Mouse (Mus musculus) ES-Bruce4 (cell line): ENCODE measurements around the gene Zfp575. TPM values are rescaled to one million over a fixed set of nuclear protein-coding genes. Genes with fewer than 3 reads are reported as not detected.

Experiments
- H3K27ac ChIP-seq: 2 replicates; pipeline ENCODE4 v1.5.1; 2012; ENCODE audit warnings: low read length, inconsistent platforms; ENCODE audit not compliant: insufficient read depth
- H3K27me3 ChIP-seq: 2 replicates; pipeline ENCODE4 v1.6.1; 2012; ENCODE audit warnings: mild to moderate bottlenecking, low read length, inconsistent platforms; ENCODE audit not compliant: control insufficient read depth, poor library complexity, insufficient read depth, severe bottlenecking
- H3K36me3 ChIP-seq: 2 replicates; pipeline ENCODE4 v1.6.1; 2012; ENCODE audit warnings: inconsistent platforms, mild to moderate bottlenecking, low read length, moderate library complexity; ENCODE audit not compliant: control insufficient read depth, poor library complexity, insufficient read depth, severe bottlenecking
- H3K4me1 ChIP-seq: one replicate; pipeline ENCODE4 v1.8.1; 2011; ENCODE audit warnings: low read length; ENCODE audit not compliant: control insufficient read depth, insufficient read depth
- H3K4me3 ChIP-seq: 2 replicates; pipeline ENCODE4 v1.5.1; 2011; ENCODE audit warnings: low read depth, mild to moderate bottlenecking, low read length
- H3K9ac ChIP-seq: 2 replicates; pipeline ENCODE4 v1.6.1; 2012; ENCODE audit warnings: low read depth, mild to moderate bottlenecking, inconsistent platforms; ENCODE audit not compliant: poor library complexity, severe bottlenecking
- H3K9me3 ChIP-seq: replicated peaks from 2 replicates; pipeline ENCODE4 v1.6.1; 2012; ENCODE audit warnings: mild to moderate bottlenecking, low read length, inconsistent platforms; ENCODE audit not compliant: control insufficient read depth, poor library complexity, insufficient read depth, severe bottlenecking
- CTCF ChIP-seq: IDR thresholded peaks from one replicate; pipeline ENCODE4 v1.8.1; 2011; ENCODE audit warnings: low read depth, low read length
- EP300 ChIP-seq: IDR thresholded peaks from 2 replicates; pipeline ENCODE4 v1.6.1; 2011; ENCODE audit warnings: low read depth, low read length; ENCODE audit not compliant: insufficient read depth
- POLR2A ChIP-seq: IDR thresholded peaks from one replicate; pipeline ENCODE4 v1.8.1; 2011; ENCODE audit warnings: low read length; ENCODE audit not compliant: insufficient read depth
- polyA plus RNA-seq: library from polyadenylated mRNA; stranded (reverse); fragments of >200 nt; gene quantifications from 2 replicates; pipeline ENCODE4 v1.2.4, GENCODE M21; 2011; ENCODE audit warnings: low read depth; ENCODE audit not compliant: missing spikeins, insufficient read depth, insufficient read length

Gene Zfp575
- polyA plus RNA-seq, 1 experiment: 1.4 TPM

DNA sequence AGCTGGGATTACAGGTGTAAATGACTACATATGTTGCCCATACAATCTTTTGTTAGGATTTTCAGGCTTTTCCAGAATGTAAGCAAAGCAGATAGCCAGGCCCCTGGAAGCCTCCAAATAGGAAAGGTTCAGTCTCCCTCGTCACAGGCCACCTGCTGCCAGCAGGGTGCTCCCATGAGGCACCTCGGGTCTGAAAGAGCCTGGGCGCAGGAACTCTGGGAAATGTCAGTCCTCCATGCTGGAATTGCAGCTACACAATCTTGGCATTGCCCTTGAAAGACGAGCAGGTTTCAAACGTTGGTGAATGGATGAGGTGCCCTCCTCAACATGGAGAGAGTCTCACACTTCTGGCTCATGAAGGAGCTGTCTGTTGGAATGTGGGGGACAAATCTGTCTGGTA is 49.3 kb downstream of the Zfp575 start:
- Histone ChIP-seq H3K36me3 (no peaks in the 10 kb centered on the region), H3K4me1 (no peaks in the 10 kb centered on the region), H3K9ac (no peak overlapping the region), H3K9me3 (no peaks in the 10 kb centered on the region), H3K27ac (no peak overlapping the region), H3K4me3 (no peak overlapping the region), H3K27me3 (no peaks in the 10 kb centered on the region)
- no peak for TF ChIP-seq POLR2A
- TF ChIP-seq CTCF: no peak
- TF ChIP-seq EP300: no peak

DNA sequence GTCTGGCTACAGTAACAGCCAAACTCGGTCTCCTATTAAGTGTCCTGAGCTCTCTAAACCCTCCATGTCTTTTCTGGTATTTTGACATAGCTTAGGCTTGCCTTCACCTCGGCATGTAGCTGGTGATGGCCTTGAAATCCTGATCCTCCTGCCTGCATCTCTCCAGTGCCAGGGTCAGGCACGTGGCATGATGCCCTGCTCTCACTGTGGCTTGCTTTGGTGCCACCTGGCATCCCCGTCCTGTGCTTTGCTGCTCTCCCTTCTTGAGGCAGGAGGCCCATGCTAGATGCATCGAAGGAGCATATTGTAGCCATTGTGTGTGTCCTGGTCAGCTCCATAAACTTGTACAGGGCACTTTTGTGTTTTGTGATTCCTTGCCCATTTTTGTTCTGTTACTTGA is 49.9 kb downstream of the Zfp575 start:
- no peaks in the 10 kb centered on the region for H3K9me3 ChIP-seq
- no peaks in the 10 kb centered on the region for H3K36me3 ChIP-seq
- no peaks in the 10 kb centered on the region for H3K27me3 ChIP-seq
- H3K27ac ChIP-seq: no peak overlapping the region
- no peak overlapping the region for H3K9ac ChIP-seq
- TF ChIP-seq EP300: no peak
- no peak for TF ChIP-seq POLR2A
- no peak for TF ChIP-seq CTCF
- H3K4me3 ChIP-seq: no peak overlapping the region
- no peaks in the 10 kb centered on the region for H3K4me1 ChIP-seq

DNA sequence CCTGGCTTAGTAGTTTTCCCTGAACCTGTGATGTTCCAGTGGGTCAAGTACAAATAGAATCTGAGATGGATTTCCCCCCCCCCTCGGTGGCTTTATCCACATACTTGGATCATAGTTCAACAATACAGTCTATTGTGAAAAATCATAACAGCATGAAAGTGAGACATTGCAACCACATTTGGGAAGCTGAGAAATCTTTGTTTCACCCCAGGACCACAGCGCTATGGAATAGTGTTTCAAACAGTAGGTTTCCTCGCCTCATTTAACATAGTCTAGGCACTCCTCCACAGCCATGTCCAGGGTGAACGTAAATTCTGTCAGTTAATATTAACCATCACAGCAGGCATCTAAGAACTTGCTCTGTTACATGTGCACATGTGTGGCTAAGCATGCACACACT is 50.4 kb downstream of the Zfp575 start:
- Histone ChIP-seq H3K9ac (no peak overlapping the region), H3K9me3 (no peaks in the 10 kb centered on the region), H3K4me3 (no peak overlapping the region), H3K27ac (no peak overlapping the region), H3K36me3 (no peaks in the 10 kb centered on the region), H3K4me1 (no peaks in the 10 kb centered on the region), H3K27me3 (no peaks in the 10 kb centered on the region)
- TF ChIP-seq EP300: no peak
- TF ChIP-seq POLR2A: no peak
- no peak for TF ChIP-seq CTCF

DNA sequence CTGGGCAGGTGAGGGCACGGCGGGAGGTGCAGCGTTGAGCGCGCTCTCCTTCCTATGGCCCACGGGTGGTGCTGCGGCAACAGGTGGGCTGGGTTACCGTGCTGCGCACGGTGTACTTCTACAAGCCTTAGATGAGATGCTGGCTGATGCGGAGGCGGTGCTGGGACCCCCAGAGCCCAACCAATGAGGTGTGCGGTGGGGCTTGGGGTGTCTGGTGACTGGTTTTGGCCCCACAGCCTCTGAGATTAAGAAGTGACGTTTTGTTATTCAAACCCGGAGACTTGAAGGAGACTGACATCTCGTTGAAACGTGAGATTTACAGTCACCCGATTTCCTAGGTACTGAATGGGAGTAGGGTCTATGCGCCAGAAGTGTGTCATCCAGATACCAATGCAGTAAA is 53.1 kb downstream of the Zfp575 start:
- Histone ChIP-seq H3K4me1 (no peaks in the 10 kb centered on the region), H3K9me3 (no peaks in the 10 kb centered on the region), H3K4me3 (peak overlapping the region; percentile 61), H3K9ac (peak overlapping the region; percentile 54), H3K36me3 (no peaks in the 10 kb centered on the region), H3K27me3 (no peaks in the 10 kb centered on the region), H3K27ac (no peak overlapping the region)
- TF ChIP-seq POLR2A: no peak
- no peak for TF ChIP-seq EP300
- TF ChIP-seq CTCF: no peak

Other genes with a start within 250 kb of the Zfp575 start
- gene Lypd5, start 238.4 kb downstream of the Zfp575 start, polyA plus RNA-seq: not detected in 2 replicates
- 1.4 and 1.8 TPM in 2 replicates for gene Kcnn4, start 217.4 kb downstream of the Zfp575 start, polyA plus RNA-seq
- gene Smg9, start 188.0 kb downstream of the Zfp575 start, polyA plus RNA-seq: 25.5 and 37.9 TPM in 2 replicates
- not detected in 2 replicates for gene Irgc1, start 135.3 kb downstream of the Zfp575 start, polyA plus RNA-seq
- gene Plaur, start 125.2 kb downstream of the Zfp575 start, polyA plus RNA-seq: 29.5 and 38.0 TPM in 2 replicates
- gene Cadm4, start 105.6 kb downstream of the Zfp575 start, polyA plus RNA-seq: 10.4 and 12.2 TPM in 2 replicates
- gene Zfp428, start 80.6 kb downstream of the Zfp575 start, polyA plus RNA-seq: 12.3 and 13.1 TPM in 2 replicates
- not detected in 2 replicates for gene AC161166.1, start 75.2 kb downstream of the Zfp575 start, polyA plus RNA-seq
- 7.2 and 8.2 TPM in 2 replicates for gene Irgq, start 57.0 kb downstream of the Zfp575 start, polyA plus RNA-seq
- gene Pinlyp, start 41.5 kb downstream of the Zfp575 start, polyA plus RNA-seq: 1.1 TPM in 1 of 2 replicates, not detected in the other
- 84.8 and 85.8 TPM in 2 replicates for gene Xrcc1, start 41.4 kb downstream of the Zfp575 start, polyA plus RNA-seq
- 13.4 and 15.5 TPM in 2 replicates for gene Ethe1, start 98 bp downstream of the Zfp575 start, polyA plus RNA-seq
- gene Phldb3, start 23.1 kb upstream of the Zfp575 start, polyA plus RNA-seq: 5.6 and 7.1 TPM in 2 replicates
- gene Lypd3, start 48.9 kb upstream of the Zfp575 start, polyA plus RNA-seq: 0.48 and 0.81 TPM in 2 replicates
- gene Tex101, start 89.0 kb upstream of the Zfp575 start, polyA plus RNA-seq: 0.85 and 1.5 TPM in 2 replicates
- gene BC049730, start 121.6 kb upstream of the Zfp575 start, polyA plus RNA-seq: not detected in 2 replicates
- not detected in 2 replicates for gene Gm4763, start 139.3 kb upstream of the Zfp575 start, polyA plus RNA-seq
- not detected in 2 replicates for gene Cd177, start 172.7 kb upstream of the Zfp575 start, polyA plus RNA-seq
- not detected in 2 replicates for gene Ceacam10, start 189.6 kb upstream of the Zfp575 start, polyA plus RNA-seq